8 mouse cellular contexts compared by ENCODE assay signal in the genomic region with DNA sequence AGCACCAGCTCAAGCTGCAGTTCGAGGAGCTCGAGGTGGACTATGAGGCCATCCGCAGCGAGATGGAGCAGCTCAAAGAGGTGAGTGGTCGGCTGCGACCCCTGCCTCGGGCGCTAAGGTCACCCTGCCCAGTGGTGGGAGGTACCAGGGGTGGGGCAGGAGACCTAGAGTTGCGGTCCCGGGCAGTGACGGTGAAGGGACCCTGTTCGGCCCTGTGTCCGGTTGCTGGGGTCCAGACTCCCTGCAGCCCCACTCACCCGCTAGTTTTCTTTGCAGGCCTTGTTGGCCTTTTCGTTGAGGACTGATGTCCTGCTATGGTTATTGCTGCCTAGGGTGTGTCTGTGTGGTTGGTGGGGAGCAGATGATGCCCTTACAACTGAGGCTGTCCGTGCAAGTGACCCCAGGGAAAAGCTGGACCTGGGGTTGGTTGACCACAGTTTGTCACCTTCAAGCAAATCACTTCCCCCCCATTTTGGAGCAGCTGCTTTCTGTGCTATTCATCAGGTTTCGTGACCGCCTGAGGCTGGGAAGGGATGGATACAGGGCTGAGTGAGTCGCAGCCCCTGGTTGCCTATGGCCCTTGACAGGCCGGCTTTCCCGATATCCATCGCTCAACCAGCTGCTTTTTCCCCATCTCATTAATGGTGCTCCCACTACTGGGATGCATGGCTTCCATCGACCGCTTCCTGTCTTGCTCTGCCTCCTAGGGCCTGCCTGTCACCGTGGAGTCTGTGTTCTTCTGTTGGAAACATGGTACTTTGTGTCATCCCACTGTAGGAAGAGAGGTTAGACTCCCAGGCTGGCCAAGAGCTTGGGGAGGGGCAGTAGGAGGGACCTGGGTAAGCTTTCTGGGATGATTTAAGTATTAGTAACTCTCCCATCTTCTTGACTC. TPM values are rescaled to one million over a fixed set of nuclear protein-coding genes. Genes with fewer than 3 reads are reported as not detected.
A peak's percentile ranks its signal among the peaks of the same experiment; 100 is the strongest.
DNase-seq lines count a peak whose midpoint lies in the region; ATAC-seq and TF ChIP-seq lines count a peak whose summit lies in the region.

No protein-coding gene starts in this region.

- peak overlapping the region; percentile 98 for H3K4me3 ChIP-seq in E14TG2a.4 (replicated peaks; ENCODE audit: low read length)
- H3K4me3 ChIP-seq in forebrain, embryonic 13.5 days = peak overlapping the region; percentile 95
- H3K4me3 ChIP-seq in limb, embryonic 15.5 days = peak overlapping the region; percentile 79
- H3K4me3 ChIP-seq in neural tube, embryonic 15.5 days (replicated peaks) = peak overlapping the region; percentile 82

- no peaks in the 10 kb centered on the region for H3K9me3 ChIP-seq in E14TG2a.4 (ENCODE audit: low read length)
- H3K9me3 ChIP-seq in forebrain, embryonic 13.5 days (replicated peaks) = no peaks in the 10 kb centered on the region
- H3K9me3 ChIP-seq in limb, embryonic 15.5 days = no peaks in the 10 kb centered on the region
- no peaks in the 10 kb centered on the region for H3K9me3 ChIP-seq in neural tube, embryonic 15.5 days (replicated peaks)

- peak overlapping the region; percentile 54 for H3K27ac ChIP-seq in forebrain, embryonic 13.5 days
- peak overlapping the region; percentile 72 for H3K27ac ChIP-seq in limb, embryonic 15.5 days
- peak overlapping the region; percentile 93 for H3K27ac ChIP-seq in neural tube, embryonic 15.5 days (replicated peaks)

- no peak for TF ChIP-seq CTCF in E14TG2a.4 (conservative IDR thresholded peaks at IDR 0.05; ENCODE audit: low read length)

- WGBS in forebrain, embryonic 13.5 days = 9% methylated on average over 25 of the region's 25 CpGs
- WGBS in limb, embryonic 15.5 days = 7% methylated on average over 25 of the region's 25 CpGs
- 3% methylated on average over 25 of the region's 25 CpGs for WGBS in neural tube, embryonic 15.5 days

- peak overlapping the region; percentile 95 for H3K9ac ChIP-seq in forebrain, embryonic 13.5 days
- H3K9ac ChIP-seq in limb, embryonic 15.5 days = peak overlapping the region; percentile 87
- H3K9ac ChIP-seq in neural tube, embryonic 15.5 days (replicated peaks) = peak overlapping the region; percentile 93

- H3K27me3 ChIP-seq in E14TG2a.4 (ENCODE audit: insufficient read depth, low read length) = no peaks in the 10 kb centered on the region
- no peaks in the 10 kb centered on the region for H3K27me3 ChIP-seq in forebrain, embryonic 13.5 days
- no peaks in the 10 kb centered on the region for H3K27me3 ChIP-seq in limb, embryonic 15.5 days
- no peaks in the 10 kb centered on the region for H3K27me3 ChIP-seq in neural tube, embryonic 15.5 days (replicated peaks)

- H3K4me2 ChIP-seq in forebrain, embryonic 13.5 days = peak overlapping the region; percentile 96
- peak overlapping the region; percentile 77 for H3K4me2 ChIP-seq in limb, embryonic 15.5 days
- peak overlapping the region; percentile 88 for H3K4me2 ChIP-seq in neural tube, embryonic 15.5 days

- ATAC-seq in forebrain, embryonic 13.5 days = peak; percentile 16; the same call in 1 of the 2 replicates
- ATAC-seq in limb, embryonic 15.5 days (ENCODE audit: insufficient number of reproducible peaks, low FRiP score, low TSS enrichment, low read depth) = no peak
- ATAC-seq in neural tube, embryonic 15.5 days (ENCODE audit: low FRiP score) = peak; percentile 28

- H3K4me1 ChIP-seq in E14TG2a.4 (replicated peaks; ENCODE audit: low read depth, low read length) = peaks cover 23% of the 10 kb centered on the region
- H3K4me1 ChIP-seq in forebrain, embryonic 13.5 days = peaks cover 65% of the 10 kb centered on the region
- peaks cover 46% of the 10 kb centered on the region for H3K4me1 ChIP-seq in limb, embryonic 15.5 days
- H3K4me1 ChIP-seq in neural tube, embryonic 15.5 days = peaks cover 58% of the 10 kb centered on the region

- peaks cover 8% of the 10 kb centered on the region; the same call in 1 of the 2 replicates for H3K36me3 ChIP-seq in E14TG2a.4 (ENCODE audit: insufficient read depth, low read length)
- H3K36me3 ChIP-seq in forebrain, embryonic 13.5 days (ENCODE audit: poor library complexity, severe bottlenecking) = no peaks in the 10 kb centered on the region
- no peaks in the 10 kb centered on the region for H3K36me3 ChIP-seq in limb, embryonic 15.5 days
- H3K36me3 ChIP-seq in neural tube, embryonic 15.5 days = no peaks in the 10 kb centered on the region

- intact Hi-C loops in left cerebral cortex, postnatal 36 days (cut with DNase I) = loop anchor here (2.0 to 5.0 kb wide), 2 partner anchors 29 to 80 kb away; partner anchors contain the start of gene Ippk

- peak; percentile 27 for DNase-seq in adrenal gland, postnatal 25 days
- no peak for DNase-seq in adrenal gland, postnatal 4 days (ENCODE audit: low spot score in 2 of 2)
- DNase-seq in left cerebral cortex, postnatal 36 days (ENCODE audit: low spot score in 2 of 2) = no peak
- DNase-seq in cerebellum, adult 8-10 months = no peak

RNA-seq across cellular contexts. Expression of gene Bicd2, which starts 0.7 kb away (rescaled TPM):
- 43.7 and 45.2 TPM in 2 replicates for total RNA-seq in adrenal gland, postnatal 25 days (2021)
- total RNA-seq in adrenal gland, postnatal 4 days (2021) = 10 to 100 TPM; 33.5 to 35.9 TPM
- polyA plus RNA-seq in forebrain, embryonic 13.5 days (2015; fragmentation: Nextera tagmentation; extraction: Ambion mirVana) = 24.8 and 26.7 TPM in 2 replicates
- 41.1 and 42.0 TPM in 2 replicates for polyA plus RNA-seq in limb, embryonic 15.5 days (2015; fragmentation: Nextera tagmentation; extraction: Ambion mirVana)
- 28.3 and 30.3 TPM in 2 replicates for polyA plus RNA-seq in neural tube, embryonic 15.5 days (2015; fragmentation: Nextera tagmentation; extraction: Ambion mirVana)
- total RNA-seq in left cerebral cortex, postnatal 36 days (2021) = 10 to 100 TPM; 45.2 to 55.9 TPM

RNA-seq across cellular contexts. Expression of gene Fgd3, which starts 22.0 kb away (rescaled TPM):
- 1.5 and 2.8 TPM in 2 replicates for total RNA-seq in adrenal gland, postnatal 25 days (2021)
- total RNA-seq in adrenal gland, postnatal 4 days (2021) = 1 to 10 TPM; 5.3 to 6.0 TPM
- polyA plus RNA-seq in forebrain, embryonic 13.5 days (2015; fragmentation: Nextera tagmentation; extraction: Ambion mirVana) = 3.0 and 3.3 TPM in 2 replicates
- polyA plus RNA-seq in limb, embryonic 15.5 days (2015; fragmentation: Nextera tagmentation; extraction: Ambion mirVana) = 0.37 and 0.40 TPM in 2 replicates
- 2.1 and 2.2 TPM in 2 replicates for polyA plus RNA-seq in neural tube, embryonic 15.5 days (2015; fragmentation: Nextera tagmentation; extraction: Ambion mirVana)
- 1 to 10 TPM; 6.6 to 7.8 TPM for total RNA-seq in left cerebral cortex, postnatal 36 days (2021)
